Mouse (Mus musculus) liver, postnatal 0 days (tissue): ENCODE measurements around the gene Plk1. TPM values are rescaled to one million over a fixed set of nuclear protein-coding genes. Genes with fewer than 3 reads are reported as not detected.

Source experiments
- ATAC-seq: fragments of 200-750 bp; cut with Nextera tagmentation; 2 replicates; pipeline ENCODE4 v1.8.0; 2017; ENCODE audit warnings: mild to moderate bottlenecking, moderate library complexity
- DNase-seq: peaks from one replicate; pipeline ENCODE4 v3.0.0-alpha.2; 2016
- H3K27ac ChIP-seq: fragments of 300-500 bp; sonication (generic); 2 replicates; pipeline ENCODE4 v1.5.1; 2014; ENCODE audit warnings: antibody characterized with exemption, moderate library complexity, mild to moderate bottlenecking, low read depth
- H3K27me3 ChIP-seq: fragments of 300-500 bp; sonication (generic); 2 replicates; pipeline ENCODE4 v1.6.1; 2014; ENCODE audit warnings: low read length, control low read depth, mixed read lengths; ENCODE audit not compliant: insufficient read depth
- H3K36me3 ChIP-seq: fragments of 300-500 bp; sonication (generic); replicated peaks from 2 replicates; pipeline ENCODE4 v1.6.1; 2014; ENCODE audit warnings: mild to moderate bottlenecking, control low read depth, low read length, moderate library complexity, mixed read lengths; ENCODE audit not compliant: insufficient read depth
- H3K4me1 ChIP-seq: fragments of 300-500 bp; sonication (generic); 2 replicates; pipeline ENCODE4 v1.6.1; 2014; ENCODE audit warnings: antibody characterized with exemption, mild to moderate bottlenecking, control low read depth; ENCODE audit not compliant: insufficient read depth
- H3K4me2 ChIP-seq: fragments of 300-500 bp; sonication (generic); 2 replicates; pipeline ENCODE4 v1.6.1; 2014; ENCODE audit warnings: low read depth, mild to moderate bottlenecking, low read length, moderate library complexity, mixed read lengths
- H3K4me3 ChIP-seq: fragments of 300-500 bp; sonication (generic); 2 replicates; pipeline ENCODE4 v1.5.1; 2014; ENCODE audit warnings: low read depth, low read length
- H3K9ac ChIP-seq: fragments of 300-500 bp; sonication (generic); replicated peaks from 2 replicates; pipeline ENCODE4 v1.6.1; 2014; ENCODE audit warnings: mild to moderate bottlenecking, moderate library complexity
- H3K9me3 ChIP-seq: fragments of 300-500 bp; sonication (generic); 2 replicates; pipeline ENCODE4 v1.6.1; 2016; ENCODE audit warnings: mild to moderate bottlenecking, control low read depth, low read length, mixed read lengths
- CTCF ChIP-seq: sonication (generic); IDR thresholded peaks from 2 replicates; pipeline ENCODE4 v1.5.1; 2016; ENCODE audit warnings: antibody characterized with exemption, low read depth
- EP300 ChIP-seq: IDR thresholded peaks from 2 replicates; pipeline ENCODE4 v1.6.1; 2016; ENCODE audit warnings: antibody characterized with exemption, low read depth, mild to moderate bottlenecking
- WGBS: fragments of 180-500 bp; shearing (Covaris S2); extraction: QIAGEN DNeasy Blood & Tissue Kit; methylation state at CpG from one replicate; pipeline ENCODE4 v1.1.7; 2014; ENCODE audit not compliant: insufficient replicate concordance; 5-methylcytosine and 5-hydroxymethylcytosine counted together
- polyA plus RNA-seq: library from polyadenylated mRNA; unstranded; fragments of >200 nt; fragmentation: Nextera tagmentation; extraction: Ambion mirVana; gene quantifications from 2 replicates; pipeline ENCODE4 v1.2.1, GENCODE M21; 2015

Gene Plk1
- polyA plus RNA-seq, 1 experiment from 2014 or later: 43.4 TPM

- peak overlapping the region; percentile 76 for H3K4me2 ChIP-seq
- H3K9ac ChIP-seq: peak overlapping the region; percentile 84
- peaks cover 30% of the 10 kb centered on the region for H3K36me3 ChIP-seq
- H3K27ac ChIP-seq: peak overlapping the region; percentile 75
- peak overlapping the region; percentile 75 for H3K4me3 ChIP-seq
- no peak for TF ChIP-seq CTCF
- TF ChIP-seq EP300: no peak
- no peaks in the 10 kb centered on the region for H3K27me3 ChIP-seq
- WGBS: 11% methylated on average over 8 of the region's 8 CpGs
- DNase-seq (no peak), ATAC-seq (no peak; the same call in none of the 2 replicates)
- H3K9me3 ChIP-seq: no peaks in the 10 kb centered on the region
- H3K4me1 ChIP-seq: peaks cover 7% of the 10 kb centered on the region
These were observed 26.0 kb upstream of the Plk1 start for GRCm38 (mm10) chr7:122133338-122133625.

- H3K4me1 ChIP-seq: peaks cover 7% of the 10 kb centered on the region
- no peak overlapping the region for H3K4me3 ChIP-seq
- ATAC-seq (no peak), DNase-seq (peak; percentile 51)
- no peak overlapping the region for H3K9ac ChIP-seq
- TF ChIP-seq CTCF (peak; percentile 64), EP300 (no peak)
- H3K4me2 ChIP-seq: no peak overlapping the region
- no peak overlapping the region for H3K27ac ChIP-seq
- 73% methylated on average over 10 of the region's 10 CpGs for WGBS
- H3K36me3 ChIP-seq: peaks cover 41% of the 10 kb centered on the region
- H3K9me3 ChIP-seq: no peaks in the 10 kb centered on the region
- no peaks in the 10 kb centered on the region for H3K27me3 ChIP-seq
These were observed 24.2 kb upstream of the Plk1 start for GRCm38 (mm10) chr7:122135070-122135469.

- TF ChIP-seq CTCF (no peak), EP300 (no peak)
- H3K27ac ChIP-seq: no peak overlapping the region
- H3K9ac ChIP-seq: no peak overlapping the region
- H3K4me2 ChIP-seq: no peak overlapping the region
- DNase-seq: no peak
- H3K36me3 ChIP-seq: peaks cover 56% of the 10 kb centered on the region
- H3K9me3 ChIP-seq: no peaks in the 10 kb centered on the region
- H3K4me3 ChIP-seq: no peak overlapping the region
- no peak for ATAC-seq
- H3K4me1 ChIP-seq: peaks cover 4% of the 10 kb centered on the region
- no peaks in the 10 kb centered on the region for H3K27me3 ChIP-seq
These were observed 22.2 kb upstream of the Plk1 start for GRCm38 (mm10) chr7:122137071-122137470.

GRCm38 (mm10) chr7:122138190-122138589 is 21.0 kb upstream of the Plk1 start:
- no peak for DNase-seq

GRCm38 (mm10) chr7:122140991-122141390 is 18.2 kb upstream of the Plk1 start:
- ATAC-seq (no peak), DNase-seq (no peak)
- TF ChIP-seq EP300 (no peak), CTCF (no peak)
- no peaks in the 10 kb centered on the region for H3K9me3 ChIP-seq
- no peak overlapping the region for H3K27ac ChIP-seq
- H3K4me2 ChIP-seq: no peak overlapping the region
- H3K4me3 ChIP-seq: no peak overlapping the region
- H3K4me1 ChIP-seq: no peaks in the 10 kb centered on the region
- H3K27me3 ChIP-seq: no peaks in the 10 kb centered on the region
- peaks cover 75% of the 10 kb centered on the region for H3K36me3 ChIP-seq
- H3K9ac ChIP-seq: no peak overlapping the region

More at GRCm38 (mm10) chr7:122138190-122138589, 21.0 kb upstream of the Plk1 start:
- Histone ChIP-seq H3K9me3 (no peaks in the 10 kb centered on the region), H3K9ac (no peak overlapping the region), H3K27me3 (no peaks in the 10 kb centered on the region), H3K4me2 (no peak overlapping the region), H3K4me1 (peaks cover 4% of the 10 kb centered on the region), H3K4me3 (no peak overlapping the region), H3K36me3 (peaks cover 64% of the 10 kb centered on the region), H3K27ac (no peak overlapping the region)
- 72% methylated on average over 5 of the region's 5 CpGs for WGBS
- no peak for ATAC-seq
- TF ChIP-seq EP300: no peak
- TF ChIP-seq CTCF: no peak

- WGBS: 66% methylated on average over 4 of the region's 4 CpGs
- no peaks in the 10 kb centered on the region for H3K4me1 ChIP-seq
- DNase-seq: peak; percentile 73
- no peaks in the 10 kb centered on the region for H3K9me3 ChIP-seq
- TF ChIP-seq CTCF (no peak), EP300 (no peak)
- no peak overlapping the region for H3K4me2 ChIP-seq
- peak; percentile 68; the same call in 1 of the 2 replicates for ATAC-seq
- H3K36me3 ChIP-seq: peaks cover 21% of the 10 kb centered on the region
- no peak overlapping the region for H3K27ac ChIP-seq
- H3K4me3 ChIP-seq: no peak overlapping the region
- no peak overlapping the region for H3K9ac ChIP-seq
- no peaks in the 10 kb centered on the region for H3K27me3 ChIP-seq
These were observed 6.8 kb upstream of the Plk1 start for GRCm38 (mm10) chr7:122152473-122152872.

GRCm38 (mm10) chr7:122158488-122158887 is 751 bp upstream of the Plk1 start:
- H3K27ac ChIP-seq: peak overlapping the region; percentile 82
- H3K27me3 ChIP-seq: no peaks in the 10 kb centered on the region
- H3K9ac ChIP-seq: peak overlapping the region; percentile 81
- peaks cover 26% of the 10 kb centered on the region for H3K36me3 ChIP-seq
- ATAC-seq (no peak), DNase-seq (no peak)
- peak overlapping the region; percentile 87 for H3K4me2 ChIP-seq
- peak overlapping the region; percentile 72 for H3K4me3 ChIP-seq
- no peaks in the 10 kb centered on the region for H3K9me3 ChIP-seq
- WGBS: 6% methylated on average over 13 of the region's 13 CpGs
- no peak for TF ChIP-seq CTCF
- no peak for TF ChIP-seq EP300
- H3K4me1 ChIP-seq: peaks cover 20% of the 10 kb centered on the region
